Mouse (Mus musculus) midbrain, postnatal 0 days (tissue): ENCODE measurements around the gene Rflnb. TPM values are rescaled to one million over a fixed set of nuclear protein-coding genes. Genes with fewer than 3 reads are reported as not detected.

Experiments
- ATAC-seq: fragments of 200-750 bp; cut with Nextera tagmentation; 2 replicates; pipeline ENCODE4 v1.8.0; 2017; ENCODE audit warnings: moderate number of reproducible peaks, mild to moderate bottlenecking, moderate TSS enrichment, moderate library complexity; ENCODE audit not compliant: low FRiP score
- DNase-seq: peaks from one replicate; pipeline ENCODE4 v3.0.0-alpha.2; 2015; ENCODE audit warnings: low spot score
- H3K27ac ChIP-seq: fragments of 300-500 bp; sonication (generic); 2 replicates; pipeline ENCODE4 v1.5.1; 2014; ENCODE audit warnings: low read depth, mild to moderate bottlenecking, low read length, mixed read lengths
- H3K27me3 ChIP-seq: fragments of 300-500 bp; sonication (generic); 2 replicates; pipeline ENCODE4 v1.6.1; 2014; ENCODE audit warnings: low read length, control low read depth, mixed read lengths; ENCODE audit not compliant: insufficient read depth
- H3K36me3 ChIP-seq: fragments of 300-500 bp; sonication (generic); 2 replicates; pipeline ENCODE4 v1.6.1; 2014; ENCODE audit warnings: low read length, control low read depth, mixed read lengths; ENCODE audit not compliant: insufficient read depth
- H3K4me1 ChIP-seq: fragments of 300-500 bp; sonication (generic); 2 replicates; pipeline ENCODE4 v1.6.1; 2014; ENCODE audit warnings: mild to moderate bottlenecking, control low read depth, antibody characterized with exemption, low read length, mixed read lengths; ENCODE audit not compliant: insufficient read depth
- H3K4me2 ChIP-seq: fragments of 300-500 bp; sonication (generic); 2 replicates; pipeline ENCODE4 v1.6.1; 2014; ENCODE audit warnings: low read depth, mild to moderate bottlenecking, low read length, mixed read lengths; ENCODE audit not compliant: poor library complexity, severe bottlenecking
- H3K4me3 ChIP-seq: fragments of 300-500 bp; sonication (generic); 2 replicates; pipeline ENCODE4 v1.5.1; 2014; ENCODE audit warnings: low read depth, mild to moderate bottlenecking, low read length, moderate library complexity
- H3K9ac ChIP-seq: fragments of 300-500 bp; sonication (generic); replicated peaks from 2 replicates; pipeline ENCODE4 v1.6.1; 2014; ENCODE audit warnings: mild to moderate bottlenecking, low read length, moderate library complexity, mixed read lengths; ENCODE audit not compliant: poor library complexity, severe bottlenecking
- H3K9me3 ChIP-seq: fragments of 300-500 bp; sonication (generic); 2 replicates; pipeline ENCODE4 v1.6.1; 2016; ENCODE audit warnings: low read length, control low read depth
- CTCF ChIP-seq: IDR thresholded peaks from 2 replicates; pipeline ENCODE4 v1.5.1; 2016; ENCODE audit warnings: antibody characterized with exemption, mild to moderate bottlenecking
- WGBS: fragments of 180-500 bp; shearing (Covaris S2); extraction: QIAGEN DNeasy Blood & Tissue Kit; methylation state at CpG from one replicate; pipeline ENCODE4 v1.1.7; 2014; 5-methylcytosine and 5-hydroxymethylcytosine counted together
- polyA plus RNA-seq: library from polyadenylated mRNA; unstranded; fragments of >200 nt; fragmentation: Nextera tagmentation; extraction: Ambion mirVana; gene quantifications from 2 replicates; pipeline ENCODE4 v1.2.1, GENCODE M21; 2015
- total RNA-seq: library from RNA; depleted of rRNA; stranded (reverse); fragments of >200 nt; gene quantifications from 2 replicates; pipeline ENCODE4 v1.2.3, GENCODE M21; 2014; rRNA removed

Rflnb gene
- total RNA-seq (16.7 and 17.7 TPM in 2 replicates), polyA plus RNA-seq (15.2 and 16.3 TPM in 2 replicates)

DNA sequence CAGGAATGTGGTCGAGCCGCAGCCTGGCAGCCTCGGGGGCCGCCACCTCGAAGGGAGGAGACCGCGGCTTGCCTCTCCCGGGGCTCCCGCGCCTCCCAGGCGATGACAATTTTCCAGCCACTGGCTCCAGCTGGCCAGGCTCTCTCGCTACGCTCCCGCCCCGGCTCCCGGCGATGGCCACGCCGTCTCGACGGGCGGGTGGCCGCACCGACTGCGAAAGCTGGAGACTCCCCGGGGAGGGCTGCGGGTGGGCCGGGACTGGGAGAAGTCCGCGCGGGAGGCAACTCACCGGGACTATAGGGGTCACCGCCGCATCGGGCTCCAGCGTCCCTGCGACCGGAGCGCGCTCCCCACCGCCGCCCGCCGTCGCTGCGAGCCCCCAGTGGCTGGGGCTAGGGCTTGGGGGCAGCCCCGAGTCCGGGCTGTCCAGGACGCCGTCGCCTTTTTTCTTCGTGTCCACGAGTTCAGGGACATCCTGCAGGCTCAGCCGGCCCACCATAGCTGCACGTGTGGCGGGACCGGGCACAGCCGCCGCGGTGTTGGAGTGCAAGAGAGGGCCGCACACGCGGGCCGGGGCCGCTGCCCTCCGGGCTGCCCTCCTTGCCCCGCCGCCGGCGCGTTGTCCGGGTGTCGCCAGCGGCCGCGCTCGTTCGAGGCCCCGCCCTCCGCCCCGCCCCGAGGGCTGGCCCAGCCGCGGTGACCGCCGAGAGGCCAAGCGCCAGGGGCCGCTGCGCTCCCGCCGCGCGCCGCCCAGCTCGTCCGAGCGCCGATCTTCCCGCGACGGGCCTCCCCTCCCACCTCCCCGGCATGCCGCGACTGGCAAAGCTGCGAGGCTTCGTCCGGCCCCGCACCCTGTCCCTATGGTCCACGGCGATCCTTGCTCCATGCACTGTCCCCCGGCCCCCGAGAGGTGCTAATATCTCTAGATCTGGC, at the start of gene Rflnb:
Gene Rflnb (minus strand): TSS at position 644 of the 933 bp plus-strand sequence.
- Histone ChIP-seq H3K4me1 (no peaks in the 10 kb centered on the region), H3K4me2 (peak within 1 kb of the TSS; percentile 89), H3K4me3 (peak within 1 kb of the TSS; percentile 65), H3K9me3 (no peaks in the 10 kb centered on the region), H3K9ac (peak within 1 kb of the TSS; percentile 71), H3K27ac (no peak within 1 kb of the TSS), H3K27me3 (no peaks in the 10 kb centered on the region), H3K36me3 (no peaks in the 10 kb centered on the region)
- DNase-seq (peak; percentile 62), ATAC-seq (peak; percentile 79)
- TF ChIP-seq CTCF = peak; percentile 27
- WGBS = under 1% methylated on average over 68 of the region's 112 CpGs

DNA sequence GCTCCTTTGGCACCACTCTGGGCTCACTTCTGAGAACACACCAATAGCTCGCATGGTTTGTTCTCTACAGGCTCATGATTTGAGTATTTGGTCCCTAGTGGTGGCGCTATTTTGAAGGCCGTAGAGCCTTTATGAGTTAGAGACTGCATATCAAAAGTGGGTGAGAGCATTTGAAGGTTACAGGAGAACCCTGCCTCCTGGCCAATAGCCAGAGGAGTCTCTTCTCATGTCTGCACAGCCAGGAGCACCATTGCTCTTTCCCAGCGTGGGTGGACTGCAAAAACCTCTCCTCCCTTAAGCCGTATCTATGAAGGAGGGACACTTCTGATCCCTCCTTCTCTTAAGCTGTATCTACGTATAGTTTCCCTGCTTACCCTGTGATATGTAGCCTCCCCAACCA, 49.8 kb upstream of the Rflnb start:
- no peak for TF ChIP-seq CTCF
- H3K4me2 ChIP-seq = no peak overlapping the region
- ATAC-seq = no peak
- no peak overlapping the region for H3K4me3 ChIP-seq
- H3K27me3 ChIP-seq = no peaks in the 10 kb centered on the region
- H3K9me3 ChIP-seq = no peaks in the 10 kb centered on the region
- no peaks in the 10 kb centered on the region for H3K4me1 ChIP-seq
- no peak for DNase-seq
- H3K36me3 ChIP-seq = peaks cover 54% of the 10 kb centered on the region
- H3K9ac ChIP-seq = no peak overlapping the region
- WGBS = 89% methylated on average over 6 of the region's 6 CpGs
- H3K27ac ChIP-seq = no peak overlapping the region

DNA sequence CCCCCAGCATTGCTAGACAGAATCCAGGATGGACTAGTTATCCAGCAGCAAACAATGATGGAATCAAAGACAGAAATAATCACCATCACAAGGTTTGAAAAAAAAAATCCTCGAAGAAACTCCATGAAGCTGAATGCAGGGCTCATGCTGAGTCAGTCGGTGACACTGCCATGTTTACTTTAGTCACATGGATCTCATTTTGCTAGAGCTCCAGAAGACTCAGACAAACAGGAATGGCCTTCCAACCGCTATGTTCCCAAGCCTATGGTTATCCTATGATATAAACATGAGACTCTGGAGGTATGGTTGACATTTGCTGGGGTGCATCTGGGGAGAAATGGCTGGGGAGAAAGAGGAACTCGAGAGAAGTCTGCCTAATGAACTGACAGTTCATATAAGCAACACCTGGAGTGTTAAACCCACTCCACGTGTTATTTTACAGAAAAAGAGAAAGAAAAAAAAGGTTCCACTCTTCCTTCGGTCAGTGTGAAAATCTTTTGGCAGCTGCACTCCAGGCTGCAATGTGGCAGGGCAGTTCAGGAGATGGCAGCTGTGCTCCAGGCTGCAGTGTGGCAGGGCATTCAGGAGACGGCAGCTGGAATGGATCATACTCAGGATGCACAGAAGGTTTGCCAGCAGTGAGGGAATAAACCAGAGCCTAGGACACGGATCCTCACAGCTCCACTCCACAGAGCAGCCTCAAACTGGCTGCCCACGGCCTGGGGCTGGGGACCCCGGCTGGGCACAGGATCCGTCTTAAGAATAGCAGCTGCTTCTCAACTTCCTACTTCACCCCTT, 46.9 kb upstream of the Rflnb start:
- Histone ChIP-seq H3K4me3 (no peak overlapping the region), H3K9me3 (no peaks in the 10 kb centered on the region), H3K36me3 (peaks cover 36% of the 10 kb centered on the region), H3K27ac (no peak overlapping the region), H3K9ac (no peak overlapping the region), H3K27me3 (no peaks in the 10 kb centered on the region), H3K4me1 (no peaks in the 10 kb centered on the region), H3K4me2 (no peak overlapping the region)
- WGBS = 68% methylated on average over 11 of the region's 11 CpGs
- DNase-seq = no peak
- ATAC-seq = no peak
- TF ChIP-seq CTCF = no peak

DNA sequence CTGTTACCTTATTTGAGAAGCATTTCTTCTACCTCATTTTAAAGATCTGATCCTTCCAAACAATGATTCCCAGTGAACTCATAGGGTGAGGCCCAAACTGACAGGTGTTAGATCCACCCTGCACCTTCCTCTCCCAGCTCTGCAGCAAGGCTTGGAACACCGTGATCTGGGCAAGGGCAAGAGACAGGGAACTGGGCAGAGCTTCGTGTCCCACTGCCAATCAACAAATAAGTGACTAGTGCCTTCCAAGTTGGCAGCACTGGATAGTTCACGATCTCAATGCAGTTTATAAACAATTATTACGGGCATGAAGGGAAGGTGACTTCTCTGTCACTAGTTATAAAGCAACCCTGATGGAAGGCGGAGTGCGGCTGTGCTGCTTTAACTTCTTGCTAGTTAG, 42.2 kb upstream of the Rflnb start:
- H3K4me1 ChIP-seq = no peaks in the 10 kb centered on the region
- no peak for TF ChIP-seq CTCF
- 88% methylated on average over 6 of the region's 6 CpGs for WGBS
- no peak for DNase-seq
- H3K36me3 ChIP-seq = peaks cover 27% of the 10 kb centered on the region
- no peak for ATAC-seq
- H3K27me3 ChIP-seq = no peaks in the 10 kb centered on the region
- no peak overlapping the region for H3K4me2 ChIP-seq
- H3K9ac ChIP-seq = no peak overlapping the region
- no peaks in the 10 kb centered on the region for H3K9me3 ChIP-seq
- no peak overlapping the region for H3K4me3 ChIP-seq
- no peak overlapping the region for H3K27ac ChIP-seq

DNA sequence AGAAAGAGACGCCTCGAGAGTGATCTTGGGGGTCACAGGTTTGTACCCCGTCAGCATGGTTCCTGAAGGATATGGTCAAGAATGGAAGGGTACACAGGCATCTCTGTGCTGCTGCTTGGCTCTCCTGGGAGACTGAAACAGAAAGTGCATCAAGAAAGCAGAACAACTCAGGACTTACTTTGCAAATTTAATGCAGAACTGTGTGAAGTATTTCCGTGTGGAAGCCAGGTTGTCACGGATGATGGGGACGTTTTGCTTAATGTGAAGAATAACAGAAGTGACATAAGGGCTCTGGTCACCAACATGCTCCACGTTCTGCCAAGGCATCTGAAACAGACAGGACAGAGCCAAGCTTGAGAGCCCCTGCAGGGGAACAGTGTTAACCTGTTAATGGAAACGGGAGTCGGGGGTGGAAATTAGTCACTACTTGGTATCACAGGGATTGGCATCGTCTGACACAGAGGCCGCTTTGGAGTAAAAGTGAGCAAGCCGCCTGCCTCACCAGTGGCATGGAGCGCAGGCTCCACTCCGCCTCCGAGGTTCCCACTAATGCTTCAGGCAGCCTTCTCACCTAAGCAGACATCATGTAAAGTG, 39.1 kb upstream of the Rflnb start:
- Histone ChIP-seq H3K9me3 (no peaks in the 10 kb centered on the region), H3K4me1 (no peaks in the 10 kb centered on the region), H3K27ac (no peak overlapping the region), H3K27me3 (no peaks in the 10 kb centered on the region), H3K36me3 (peaks cover 17% of the 10 kb centered on the region), H3K4me3 (no peak overlapping the region), H3K4me2 (no peak overlapping the region), H3K9ac (no peak overlapping the region)
- DNase-seq (no peak), ATAC-seq (no peak)
- no peak for TF ChIP-seq CTCF
- WGBS = 87% methylated on average over 15 of the region's 15 CpGs
